Mouse (Mus musculus): Measurements from ENCODE around the gene Fkbp10.

GRCm38 (mm10) chr11:100400842-100401241 lies 14.7 kb upstream of the Fkbp10 start:
- no peak for TF ChIP-seq CTCF (IDR thresholded peaks at IDR 0.05; ENCODE audit: low read depth)
- TF ChIP-seq EP300 (IDR thresholded peaks at IDR 0.05; ENCODE audit: low read depth), result no peak

Measured in heart, postnatal 0 days (tissue).